Mouse (Mus musculus) forebrain, postnatal 0 days (tissue): Measurements from ENCODE around the gene Csf3. TPM values are rescaled to one million over a fixed set of nuclear protein-coding genes. Genes with fewer than 3 reads are reported as not detected.

Source experiments
- ATAC-seq: fragments of 200-750 bp; cut with Nextera tagmentation; 2 replicates; pipeline ENCODE4 v1.8.0; 2017; ENCODE audit warnings: mild to moderate bottlenecking, moderate library complexity
- DNase-seq: peaks from one replicate; pipeline ENCODE4 v3.0.0-alpha.2; 2015
- H3K27ac ChIP-seq: fragments of 300-500 bp; sonication (generic); 2 replicates; pipeline ENCODE4 v1.5.1; 2014; ENCODE audit warnings: low read depth, mild to moderate bottlenecking, antibody characterized with exemption, low read length, moderate library complexity, mixed read lengths
- H3K27me3 ChIP-seq: fragments of 300-500 bp; sonication (generic); 2 replicates; pipeline ENCODE4 v1.6.1; 2014; ENCODE audit warnings: mild to moderate bottlenecking, low read length, mixed read lengths; ENCODE audit not compliant: insufficient read depth
- H3K36me3 ChIP-seq: fragments of 300-500 bp; sonication (generic); 2 replicates; pipeline ENCODE4 v1.6.1; 2014; ENCODE audit warnings: mild to moderate bottlenecking, moderate library complexity; ENCODE audit not compliant: insufficient read depth
- H3K4me1 ChIP-seq: fragments of 300-500 bp; sonication (generic); 2 replicates; pipeline ENCODE4 v1.6.1; 2014; ENCODE audit warnings: antibody characterized with exemption; ENCODE audit not compliant: insufficient read depth
- H3K4me2 ChIP-seq: fragments of 300-500 bp; sonication (generic); 2 replicates; pipeline ENCODE4 v1.6.1; 2014; ENCODE audit warnings: low read depth, mild to moderate bottlenecking, moderate library complexity
- H3K4me3 ChIP-seq: fragments of 300-500 bp; sonication (generic); 2 replicates; pipeline ENCODE4 v1.5.1; 2014; ENCODE audit warnings: low read depth, low read length, mixed read lengths
- H3K9ac ChIP-seq: fragments of 300-500 bp; sonication (generic); 2 replicates; pipeline ENCODE4 v1.6.1; 2014; ENCODE audit warnings: mild to moderate bottlenecking
- H3K9me3 ChIP-seq: fragments of 300-500 bp; sonication (generic); 2 replicates; pipeline ENCODE4 v1.6.1; 2016; ENCODE audit warnings: low read length
- CTCF ChIP-seq: sonication (generic); IDR thresholded peaks from 2 replicates; pipeline ENCODE4 v1.5.1; 2016; ENCODE audit warnings: antibody characterized with exemption, control low read depth, low read depth
- WGBS: fragments of 180-500 bp; shearing (Covaris S2); extraction: QIAGEN DNeasy Blood & Tissue Kit; methylation state at CpG from one replicate; pipeline ENCODE4 v1.1.7; 2014; 5-methylcytosine and 5-hydroxymethylcytosine counted together
- polyA plus RNA-seq: library from polyadenylated mRNA; unstranded; fragments of >200 nt; fragmentation: Nextera tagmentation; extraction: Ambion mirVana; gene quantifications from 2 replicates; pipeline ENCODE4 v1.2.1, GENCODE M21; 2015
- total RNA-seq: library from RNA; depleted of rRNA; stranded (reverse); fragments of >200 nt; gene quantifications from 2 replicates; pipeline ENCODE4 v1.2.3, GENCODE M21; 2014

Csf3 gene
- total and polyA plus RNA-seq, 2 experiments from 2014 or later: not detected

DNA sequence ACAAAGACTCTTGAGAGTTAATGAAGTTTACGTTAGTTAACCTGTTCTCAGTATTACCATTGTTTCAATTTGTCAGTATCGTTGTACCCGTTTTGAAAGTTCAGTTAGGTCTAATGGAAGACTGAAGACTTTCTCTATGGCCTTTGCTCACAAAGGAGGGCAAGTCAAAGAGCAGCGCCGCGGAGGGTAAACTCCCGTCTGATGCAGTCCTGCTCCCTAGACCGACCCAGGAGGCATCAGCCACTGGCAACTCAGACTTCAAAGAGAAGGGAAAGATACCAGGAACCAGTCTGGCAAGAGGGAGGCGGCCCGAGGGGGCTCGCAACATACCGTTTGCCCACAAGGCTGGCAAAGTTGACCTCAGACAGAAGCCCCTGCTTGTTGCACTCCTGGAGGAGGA, 12.6 kb downstream of the Csf3 start:
- Histone ChIP-seq H3K4me2 (no peak overlapping the region), H3K27me3 (no peaks in the 10 kb centered on the region), H3K27ac (no peak overlapping the region), H3K9me3 (no peaks in the 10 kb centered on the region), H3K36me3 (peaks cover 84% of the 10 kb centered on the region), H3K4me3 (no peak overlapping the region), H3K4me1 (0 out of 2 replicates have a peak, but pooled peaks cover 6% of the 10 kb centered on the region), H3K9ac (no peak overlapping the region)
- WGBS: 81% methylated on average over 12 of the region's 12 CpGs
- DNase-seq (no peak), ATAC-seq (no peak)
- no peak for TF ChIP-seq CTCF

DNA sequence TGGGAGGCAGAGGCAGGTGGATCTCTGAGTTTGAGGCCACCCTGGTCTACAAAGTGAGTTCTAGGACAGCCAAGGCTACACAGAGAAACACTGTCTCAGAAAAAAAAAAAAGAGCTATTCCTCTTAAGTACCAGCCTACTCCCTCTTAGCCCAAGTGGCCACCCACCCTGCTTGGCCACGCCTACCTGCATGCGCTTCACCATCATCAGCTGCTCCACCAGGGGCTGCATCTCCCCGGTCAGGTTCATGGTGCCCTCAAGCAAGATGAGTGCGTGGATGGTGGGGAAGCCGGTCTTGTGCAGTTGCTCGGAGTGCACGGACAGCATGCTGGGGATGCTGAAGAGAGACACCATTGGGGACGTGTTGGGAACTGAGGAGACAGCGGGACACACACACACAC, 14.9 kb downstream of the Csf3 start:
- Histone ChIP-seq H3K4me2 (no peak overlapping the region), H3K9ac (no peak overlapping the region), H3K9me3 (no peaks in the 10 kb centered on the region), H3K4me3 (no peak overlapping the region), H3K4me1 (0 out of 2 replicates have a peak, but pooled peaks cover 6% of the 10 kb centered on the region), H3K36me3 (peaks cover 63% of the 10 kb centered on the region), H3K27me3 (no peaks in the 10 kb centered on the region), H3K27ac (no peak overlapping the region)
- TF ChIP-seq CTCF: no peak
- DNase-seq (no peak), ATAC-seq (no peak)
- 96% methylated on average over 9 of the region's 9 CpGs for WGBS

DNA sequence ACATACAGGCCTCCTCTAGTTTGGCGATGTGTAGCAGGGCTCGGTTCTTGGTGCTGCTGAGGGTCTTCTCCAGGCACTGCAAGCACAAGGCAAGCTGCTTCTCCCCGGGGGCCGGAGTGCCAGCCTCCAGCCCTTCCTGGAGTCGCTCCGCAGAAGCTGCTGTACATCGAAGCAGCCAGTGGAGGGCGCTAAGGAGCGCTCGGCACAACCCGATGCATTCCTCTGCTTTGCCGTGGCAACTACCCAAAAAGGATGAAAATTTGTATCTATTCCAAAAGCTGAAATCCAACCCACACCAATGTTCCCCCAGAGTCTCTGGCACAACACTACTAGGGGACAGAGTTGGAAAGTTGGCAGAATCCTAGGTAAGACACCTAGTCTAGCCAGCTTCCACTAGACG, 16.8 kb downstream of the Csf3 start:
- 10% methylated on average over 13 of the region's 13 CpGs for WGBS
- 0 out of 2 replicates have a peak overlapping the region, but pooled peaks have one; percentile 2 for H3K9ac ChIP-seq
- no peaks in the 10 kb centered on the region for H3K27me3 ChIP-seq
- no peak overlapping the region for H3K27ac ChIP-seq
- DNase-seq (peak; percentile 85), ATAC-seq (peak; percentile 36; the same call in 1 of the 2 replicates)
- peak; percentile 83 for TF ChIP-seq CTCF
- no peak overlapping the region for H3K4me2 ChIP-seq
- no peaks in the 10 kb centered on the region for H3K9me3 ChIP-seq
- 0 out of 2 replicates have a peak, but pooled peaks cover 6% of the 10 kb centered on the region for H3K4me1 ChIP-seq
- H3K4me3 ChIP-seq: no peak overlapping the region
- peaks cover 54% of the 10 kb centered on the region for H3K36me3 ChIP-seq

DNA sequence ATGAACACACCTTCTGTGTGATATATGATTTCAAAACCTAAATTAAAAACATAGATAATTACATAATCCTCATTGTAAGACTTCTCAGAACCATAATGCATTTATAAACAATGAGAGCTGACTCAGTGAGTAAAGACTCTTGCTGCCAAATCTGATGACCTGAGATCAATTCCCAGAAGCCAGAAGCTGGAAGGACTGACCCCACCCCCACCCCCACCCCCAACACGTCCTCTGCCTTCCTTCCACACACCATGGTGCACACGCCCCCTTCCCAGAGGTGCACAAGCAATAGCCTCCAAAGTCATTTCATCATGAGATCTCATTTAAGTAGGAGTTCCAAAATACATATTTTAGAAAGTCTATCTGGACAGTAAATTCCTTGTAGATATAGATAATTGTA, 19.7 kb downstream of the Csf3 start:
- no peak overlapping the region for H3K4me3 ChIP-seq
- no peaks in the 10 kb centered on the region for H3K27me3 ChIP-seq
- ATAC-seq (no peak), DNase-seq (no peak)
- H3K4me1 ChIP-seq: 0 out of 2 replicates have a peak, but pooled peaks cover 6% of the 10 kb centered on the region
- H3K4me2 ChIP-seq: no peak overlapping the region
- no peaks in the 10 kb centered on the region for H3K9me3 ChIP-seq
- H3K27ac ChIP-seq: no peak overlapping the region
- WGBS: 76% methylated on average over 2 of the region's 2 CpGs
- H3K9ac ChIP-seq: no peak overlapping the region
- peaks cover 31% of the 10 kb centered on the region for H3K36me3 ChIP-seq
- TF ChIP-seq CTCF: no peak

DNA sequence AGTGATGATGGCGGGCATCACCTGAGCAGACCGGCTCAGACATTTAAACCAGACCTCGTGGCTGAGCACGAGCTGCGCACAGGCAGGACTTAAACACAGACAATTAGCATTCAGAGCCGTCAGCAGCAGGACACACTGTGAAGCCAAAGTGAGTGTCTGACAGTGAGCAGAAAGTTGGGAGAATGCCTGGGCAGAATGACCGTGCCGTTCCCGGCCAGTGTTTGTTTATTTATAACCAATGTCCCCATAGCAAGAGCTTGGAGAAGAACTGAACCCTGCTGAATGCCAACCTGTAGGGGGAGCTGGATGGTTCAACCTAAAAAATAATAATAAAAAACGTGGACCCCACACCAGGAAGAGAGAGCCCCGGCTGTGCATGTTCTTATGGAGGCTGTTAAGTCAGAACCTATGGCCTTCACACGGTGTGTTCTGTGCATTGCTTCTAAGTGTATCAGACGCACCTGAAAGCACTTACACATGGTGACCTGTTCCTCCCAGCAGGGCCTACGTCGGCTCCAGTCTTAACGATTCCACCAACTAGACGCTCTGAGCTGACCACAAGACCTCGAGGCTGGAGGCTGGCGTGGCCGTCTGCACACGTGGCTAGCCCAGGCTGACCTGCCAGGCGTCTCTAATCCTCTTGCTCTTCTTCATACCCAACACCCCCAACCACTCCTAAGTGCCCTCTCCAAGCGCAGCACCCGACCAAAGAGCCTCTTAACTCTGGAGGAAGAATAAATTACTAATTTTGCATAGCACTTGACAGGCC, 20.6 kb downstream of the Csf3 start:
- Histone ChIP-seq H3K4me2 (no peak overlapping the region), H3K4me1 (0 out of 2 replicates have a peak, but pooled peaks cover 6% of the 10 kb centered on the region), H3K27ac (no peak overlapping the region), H3K9me3 (no peaks in the 10 kb centered on the region), H3K36me3 (peaks cover 26% of the 10 kb centered on the region), H3K27me3 (no peaks in the 10 kb centered on the region), H3K4me3 (no peak overlapping the region), H3K9ac (no peak overlapping the region)
- peak; percentile 53 for TF ChIP-seq CTCF
- DNase-seq: no peak
- 59% methylated on average over 24 of the region's 24 CpGs for WGBS
- ATAC-seq: peak; percentile 65

DNA sequence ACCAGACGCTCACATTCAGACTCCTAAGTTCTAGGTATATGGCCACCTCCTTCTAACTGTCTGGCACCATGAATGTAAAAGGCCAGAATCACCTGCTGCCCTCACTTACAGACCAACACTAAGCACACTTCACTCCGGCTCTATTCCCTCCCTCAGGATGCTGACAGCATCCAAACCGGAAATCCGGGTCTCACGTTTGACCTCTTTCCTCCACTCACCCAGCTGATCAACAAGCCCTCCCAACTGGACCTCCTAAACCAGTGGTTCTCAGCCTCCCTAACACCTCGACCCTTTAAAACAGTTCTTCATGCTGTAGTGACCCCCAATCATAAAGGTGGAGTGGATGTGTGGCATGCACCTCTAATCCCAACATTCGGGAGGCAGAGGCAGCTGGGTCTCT, 22.0 kb downstream of the Csf3 start:
- 0 out of 2 replicates have a peak, but pooled peaks cover under 1% of the 10 kb centered on the region for H3K4me1 ChIP-seq
- H3K4me3 ChIP-seq: no peak overlapping the region
- H3K4me2 ChIP-seq: no peak overlapping the region
- ATAC-seq: no peak
- WGBS: 85% methylated on average over 7 of the region's 7 CpGs
- H3K36me3 ChIP-seq: peaks cover 15% of the 10 kb centered on the region; the same call in 1 of the 2 replicates
- H3K27me3 ChIP-seq: no peaks in the 10 kb centered on the region
- H3K9me3 ChIP-seq: no peaks in the 10 kb centered on the region
- TF ChIP-seq CTCF: no peak
- H3K9ac ChIP-seq: no peak overlapping the region
- no peak for DNase-seq
- no peak overlapping the region for H3K27ac ChIP-seq

DNA sequence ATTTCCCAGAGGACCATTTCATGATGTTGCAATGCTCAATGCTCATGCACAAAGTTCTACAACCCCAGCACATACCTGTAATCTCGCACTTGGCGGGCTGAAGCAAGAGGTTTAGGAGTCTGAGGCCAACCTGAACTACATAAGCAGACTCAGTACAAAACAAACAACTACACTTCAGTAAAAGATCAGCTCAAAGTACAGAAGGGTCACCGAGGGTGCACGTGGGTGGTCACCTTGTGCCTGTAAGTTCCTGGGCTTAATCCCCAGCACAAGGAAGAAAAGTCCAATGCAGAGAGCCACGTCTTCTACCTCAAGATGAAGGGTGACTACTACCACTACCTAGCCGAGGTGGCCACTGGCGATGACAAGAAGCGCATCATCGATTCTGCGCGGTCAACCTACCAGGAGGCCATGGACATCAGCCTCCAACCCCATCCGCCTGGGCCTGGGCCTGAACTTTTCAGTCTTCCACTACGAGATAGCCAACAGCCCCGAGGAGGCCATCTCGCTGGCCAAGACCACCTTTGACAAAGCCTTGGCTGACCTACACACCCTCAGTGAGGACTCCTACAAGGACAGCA, 25.0 kb downstream of the Csf3 start:
- Histone ChIP-seq H3K4me1 (peaks cover 10% of the 10 kb centered on the region), H3K9ac (no peak overlapping the region), H3K27me3 (no peaks in the 10 kb centered on the region), H3K4me3 (no peak overlapping the region), H3K36me3 (0 out of 2 replicates have a peak, but pooled peaks cover 9% of the 10 kb centered on the region), H3K9me3 (no peaks in the 10 kb centered on the region), H3K27ac (no peak overlapping the region), H3K4me2 (no peak overlapping the region)
- no peak for TF ChIP-seq CTCF
- ATAC-seq: no peak
- WGBS: 95% methylated on average over 15 of the region's 15 CpGs
- DNase-seq: no peak
